Mouse (Mus musculus) thymus, postnatal 10 days (tissue): ENCODE data around the gene Zscan21.

Source experiments
- DNase-seq, 2 experiments: peaks; one replicate each; pipeline ENCODE4 v3.0.0; 2021; ENCODE audit warnings: low spot score in 2 of 2

Zscan21 gene

GRCm38 (mm10) chr5:138118041-138118440, 1.3 kb downstream of the Zscan21 start:
- DNase-seq, result no peak

- DNase-seq, result no peak
Observed at GRCm38 (mm10) chr5:138132425-138133064, 15.8 kb downstream of the Zscan21 start.

- no peak for DNase-seq
Observed at GRCm38 (mm10) chr5:138137257-138137656, 20.6 kb downstream of the Zscan21 start.

- DNase-seq, result peak in 1 of 2 experiments; percentile 42
Observed at GRCm38 (mm10) chr5:138137935-138138549, 21.3 kb downstream of the Zscan21 start.

- DNase-seq, result no peak
Observed at GRCm38 (mm10) chr5:138138585-138138984, 21.9 kb downstream of the Zscan21 start.

GRCm38 (mm10) chr5:138154390-138154789, 37.7 kb downstream of the Zscan21 start:
- DNase-seq, result no peak

- DNase-seq, result peak; percentile 79 to 83
Observed at GRCm38 (mm10) chr5:138155443-138155976, 38.8 kb downstream of the Zscan21 start, which contains the start of gene Zfp113. Gene Zfp113 (minus strand): TSS chr5:138155744.

GRCm38 (mm10) chr5:138160224-138160762, 43.6 kb downstream of the Zscan21 start:
- no peak for DNase-seq

- DNase-seq, result peak; percentile 91 to 93
Observed at GRCm38 (mm10) chr5:138160842-138161665, 44.4 kb downstream of the Zscan21 start, which contains the start of gene Cops6. Gene Cops6 (plus strand): TSS chr5:138161071.

GRCm38 (mm10) chr5:138163046-138163445, 46.3 kb downstream of the Zscan21 start:
- no peak for DNase-seq

- DNase-seq, result no peak
Observed at GRCm38 (mm10) chr5:138163610-138164009, 46.9 kb downstream of the Zscan21 start.

- no peak for DNase-seq
Observed at GRCm38 (mm10) chr5:138165594-138165993, 48.9 kb downstream of the Zscan21 start.

GRCm38 (mm10) chr5:138170936-138171561, 54.3 kb downstream of the Zscan21 start:
- peak; percentile 89 to 90 for DNase-seq

GRCm38 (mm10) chr5:138171695-138172491, 55.2 kb downstream of the Zscan21 start, which contains the start of the genes Ap4m1 and Mcm7:
Gene Ap4m1 (plus strand): TSS chr5:138172002.
Gene Mcm7 (minus strand): TSS chr5:138172422.
- DNase-seq, result peak; percentile 86 to 90

- no peak for DNase-seq
Observed at GRCm38 (mm10) chr5:138173217-138173616, 56.5 kb downstream of the Zscan21 start.
